Mouse (Mus musculus): ENCODE measurements around the gene Gm12800. TPM values are rescaled to one million over a fixed set of nuclear protein-coding genes. Genes with fewer than 3 reads are reported as not detected.
"Not testable (repeated sequence)": the region's sequence is repeated elsewhere in the genome, so short reads cannot be mapped to it uniquely, and the experiment has no call there.

Gene Gm12800
- polyA plus RNA-seq, 1 experiment from 2014 or later: not detected

- ATAC-seq (ENCODE audit: insufficient read depth): no peak
- no peak for TF ChIP-seq CTCF (IDR thresholded peaks at IDR 0.05; ENCODE audit: low read depth)
- 69% methylated on average over 7 of the region's 7 CpGs for WGBS
Observed at GRCm38 (mm10) chr4:101893656-101894420, 15.1 kb upstream of the Gm12800 start, which contains the start of gene C130073F10Rik. Gene C130073F10Rik, minus strand, starts transcription at chr4:101893789.

GRCm38 (mm10) chr4:101940107-101940506, 31.2 kb downstream of the Gm12800 start, which contains the start of gene Gm12794:
Gene Gm12794, plus strand, starts transcription at chr4:101940407.
- WGBS: 50% methylated on average over 2 of the region's 2 CpGs

More at GRCm38 (mm10) chr4:101893656-101894420, 15.1 kb upstream of the Gm12800 start, which contains the start of gene C130073F10Rik:
- Histone ChIP-seq H3K9me3 (ENCODE audit: low read depth, low read length) (no peaks in the 10 kb centered on the region), H3K27ac (ENCODE audit: low read depth) (no peak within 1 kb of the TSS), H3K4me1 (ENCODE audit: insufficient read depth) (no peaks in the 10 kb centered on the region), H3K4me2 (no peak within 1 kb of the TSS), H3K9ac (no peak within 1 kb of the TSS), H3K27me3 (ENCODE audit: insufficient read depth, low read length) (no peaks in the 10 kb centered on the region), H3K36me3 (ENCODE audit: insufficient read depth) (no peaks in the 10 kb centered on the region), H3K4me3 (ENCODE audit: low read depth, low read length) (no peak within 1 kb of the TSS)
- peak; percentile 3 for DNase-seq

More at GRCm38 (mm10) chr4:101940107-101940506, 31.2 kb downstream of the Gm12800 start, which contains the start of gene Gm12794:
- not testable (repeated sequence) for H3K36me3 ChIP-seq (ENCODE audit: insufficient read depth); H3K4me1 ChIP-seq (ENCODE audit: insufficient read depth); H3K9ac ChIP-seq; H3K27ac ChIP-seq (ENCODE audit: low read depth); ATAC-seq (ENCODE audit: insufficient read depth); H3K27me3 ChIP-seq (ENCODE audit: insufficient read depth, low read length); H3K9me3 ChIP-seq (ENCODE audit: low read depth, low read length); DNase-seq; H3K4me2 ChIP-seq; H3K4me3 ChIP-seq (ENCODE audit: low read depth, low read length)

Other genes starting within 250 kb of the Gm12800 start
- gene Lepr, start 191.7 kb upstream of the Gm12800 start, polyA plus RNA-seq (2014; fragmentation: Nextera tagmentation; extraction: Ambion mirVana): 7.3 and 9.2 TPM in 2 replicates
- not detected in 2 replicates for gene B020004J07Rik, start 65.1 kb upstream of the Gm12800 start, polyA plus RNA-seq (2014; fragmentation: Nextera tagmentation; extraction: Ambion mirVana)
- gene C130073F10Rik, start 15.3 kb upstream of the Gm12800 start, polyA plus RNA-seq (2014; fragmentation: Nextera tagmentation; extraction: Ambion mirVana): 0.28 TPM in 1 of 2 replicates, not detected in the other
- gene Gm12794, start 31.3 kb downstream of the Gm12800 start, polyA plus RNA-seq (2014; fragmentation: Nextera tagmentation; extraction: Ambion mirVana): not detected in 2 replicates
- not detected in 2 replicates for gene Gm12790, start 71.9 kb downstream of the Gm12800 start, polyA plus RNA-seq (2014; fragmentation: Nextera tagmentation; extraction: Ambion mirVana)
- gene Gm12789, start 77.5 kb downstream of the Gm12800 start, polyA plus RNA-seq (2014; fragmentation: Nextera tagmentation; extraction: Ambion mirVana): not detected in 2 replicates
- gene Pde4b, start 178.4 kb downstream of the Gm12800 start, polyA plus RNA-seq (2014; fragmentation: Nextera tagmentation; extraction: Ambion mirVana): 25.7 and 28.3 TPM in 2 replicates